Mouse (Mus musculus): ENCODE data around the gene Ube4a.

GRCm38 (mm10) chr9:44941756-44942155 lies 23.6 kb downstream of the Ube4a start:
- TF ChIP-seq POLR2A (IDR thresholded peaks at IDR 0.05; ENCODE audit: extremely low read depth, insufficient read depth, low read length) (no peak), CTCF (IDR thresholded peaks at IDR 0.05; ENCODE audit: extremely low read depth, insufficient read depth, low read length) (no peak)
